Mouse (Mus musculus) forebrain, postnatal 0 days (tissue): ENCODE results near the gene Gm14819. TPM values are rescaled to one million over a fixed set of nuclear protein-coding genes. Genes with fewer than 3 reads are reported as not detected.
"Not testable (repeated sequence)": the region's sequence is repeated elsewhere in the genome, so short reads cannot be mapped to it uniquely, and the experiment has no call there.

Experiments used
- ATAC-seq: fragments of 200-750 bp; cut with Nextera tagmentation; 2 replicates; pipeline ENCODE4 v1.8.0; 2017; ENCODE audit warnings: mild to moderate bottlenecking, moderate library complexity
- DNase-seq: peaks from one replicate; pipeline ENCODE4 v3.0.0-alpha.2; 2015
- H3K27ac ChIP-seq: fragments of 300-500 bp; sonication (generic); 2 replicates; pipeline ENCODE4 v1.5.1; 2014; ENCODE audit warnings: low read depth, mild to moderate bottlenecking, antibody characterized with exemption, low read length, moderate library complexity, mixed read lengths
- H3K27me3 ChIP-seq: fragments of 300-500 bp; sonication (generic); 2 replicates; pipeline ENCODE4 v1.6.1; 2014; ENCODE audit warnings: mild to moderate bottlenecking, low read length, mixed read lengths; ENCODE audit not compliant: insufficient read depth
- H3K36me3 ChIP-seq: fragments of 300-500 bp; sonication (generic); 2 replicates; pipeline ENCODE4 v1.6.1; 2014; ENCODE audit warnings: mild to moderate bottlenecking, moderate library complexity; ENCODE audit not compliant: insufficient read depth
- H3K4me1 ChIP-seq: fragments of 300-500 bp; sonication (generic); 2 replicates; pipeline ENCODE4 v1.6.1; 2014; ENCODE audit warnings: antibody characterized with exemption; ENCODE audit not compliant: insufficient read depth
- H3K4me2 ChIP-seq: fragments of 300-500 bp; sonication (generic); 2 replicates; pipeline ENCODE4 v1.6.1; 2014; ENCODE audit warnings: low read depth, mild to moderate bottlenecking, moderate library complexity
- H3K4me3 ChIP-seq: fragments of 300-500 bp; sonication (generic); 2 replicates; pipeline ENCODE4 v1.5.1; 2014; ENCODE audit warnings: low read depth, low read length, mixed read lengths
- H3K9ac ChIP-seq: fragments of 300-500 bp; sonication (generic); 2 replicates; pipeline ENCODE4 v1.6.1; 2014; ENCODE audit warnings: mild to moderate bottlenecking
- H3K9me3 ChIP-seq: fragments of 300-500 bp; sonication (generic); 2 replicates; pipeline ENCODE4 v1.6.1; 2016; ENCODE audit warnings: low read length
- WGBS: fragments of 180-500 bp; shearing (Covaris S2); extraction: QIAGEN DNeasy Blood & Tissue Kit; methylation state at CpG from one replicate; pipeline ENCODE4 v1.1.7; 2014; 5-methylcytosine and 5-hydroxymethylcytosine counted together
- polyA plus RNA-seq: library from polyadenylated mRNA; unstranded; fragments of >200 nt; fragmentation: Nextera tagmentation; extraction: Ambion mirVana; gene quantifications from 2 replicates; pipeline ENCODE4 v1.2.1, GENCODE M21; 2015
- total RNA-seq: library from RNA; depleted of rRNA; stranded (reverse); fragments of >200 nt; gene quantifications from 2 replicates; pipeline ENCODE4 v1.2.3, GENCODE M21; 2014; rRNA removed

Gene Gm14819
- total RNA-seq (not detected in 2 replicates), polyA plus RNA-seq (not detected in 2 replicates)

- WGBS = no CpG with 5 or more reads among the region's 6 CpGs
- not testable (repeated sequence) for H3K4me3 ChIP-seq, H3K27me3 ChIP-seq, H3K27ac ChIP-seq, H3K4me2 ChIP-seq, DNase-seq, H3K36me3 ChIP-seq, H3K4me1 ChIP-seq, H3K9me3 ChIP-seq, H3K9ac ChIP-seq, ATAC-seq
Observed at GRCm38 (mm10) chrX:35403883-35404282, at the start of gene Gm14819. Gm14819 (plus strand) TSS chrX:35404183.
